Mouse (Mus musculus) hindbrain, postnatal 0 days (tissue): ENCODE measurements around the gene Ndufv3. TPM values are rescaled to one million over a fixed set of nuclear protein-coding genes. Genes with fewer than 3 reads are reported as not detected.

Experiments used
- ATAC-seq: fragments of 200-750 bp; cut with Nextera tagmentation; 2 replicates; pipeline ENCODE4 v1.8.0; 2017; ENCODE audit warnings: mild to moderate bottlenecking, moderate TSS enrichment, moderate library complexity
- DNase-seq: peaks from one replicate; pipeline ENCODE4 v3.0.0-alpha.2; 2015; ENCODE audit warnings: low spot score
- H3K27ac ChIP-seq: fragments of 300-500 bp; sonication (generic); 2 replicates; pipeline ENCODE4 v1.5.1; 2014; ENCODE audit warnings: mild to moderate bottlenecking
- H3K27me3 ChIP-seq: fragments of 300-500 bp; sonication (generic); 2 replicates; pipeline ENCODE4 v1.6.1; 2014; ENCODE audit warnings: low read length, mixed read lengths; ENCODE audit not compliant: insufficient read depth
- H3K36me3 ChIP-seq: fragments of 300-500 bp; sonication (generic); 2 replicates; pipeline ENCODE4 v1.6.1; 2014; ENCODE audit warnings: low read length, mixed read lengths; ENCODE audit not compliant: insufficient read depth
- H3K4me1 ChIP-seq: fragments of 300-500 bp; sonication (generic); 2 replicates; pipeline ENCODE4 v1.6.1; 2014; ENCODE audit warnings: antibody characterized with exemption, low read length, mixed read lengths; ENCODE audit not compliant: insufficient read depth
- H3K4me2 ChIP-seq: fragments of 300-500 bp; sonication (generic); 2 replicates; pipeline ENCODE4 v1.6.1; 2014; ENCODE audit warnings: low read depth, mild to moderate bottlenecking, low read length, moderate library complexity, mixed read lengths
- H3K4me3 ChIP-seq: fragments of 300-500 bp; sonication (generic); 2 replicates; pipeline ENCODE4 v1.5.1; 2014; ENCODE audit warnings: low read length
- H3K9ac ChIP-seq: fragments of 300-500 bp; sonication (generic); replicated peaks from 2 replicates; pipeline ENCODE4 v1.6.1; 2014; ENCODE audit warnings: mild to moderate bottlenecking, low read length, moderate library complexity, mixed read lengths
- H3K9me3 ChIP-seq: fragments of 300-500 bp; sonication (generic); 2 replicates; pipeline ENCODE4 v1.6.1; 2016; ENCODE audit warnings: low read length, mixed read lengths
- CTCF ChIP-seq: IDR thresholded peaks from 2 replicates; pipeline ENCODE4 v1.5.1; 2016; ENCODE audit warnings: antibody characterized with exemption, control low read depth, low read depth
- WGBS: fragments of 180-500 bp; shearing (Covaris S2); extraction: QIAGEN DNeasy Blood & Tissue Kit; methylation state at CpG from one replicate; pipeline ENCODE4 v1.1.7; 2014; 5-methylcytosine and 5-hydroxymethylcytosine counted together
- polyA plus RNA-seq: library from polyadenylated mRNA; unstranded; fragments of >200 nt; fragmentation: Nextera tagmentation; extraction: Ambion mirVana; gene quantifications from 2 replicates; pipeline ENCODE4 v1.2.1, GENCODE M21; 2015
- total RNA-seq: library from RNA; depleted of rRNA; stranded (reverse); fragments of >200 nt; gene quantifications from 2 replicates; pipeline ENCODE4 v1.2.3, GENCODE M21; 2014; rRNA removed

Ndufv3 gene
- total RNA-seq (226 and 267 TPM in 2 replicates), polyA plus RNA-seq (562 and 575 TPM in 2 replicates)

GRCm38 (mm10) chr17:31519946-31520838 is at the start of gene Ndufv3, which contains the start of gene Wdr4:
Gene Ndufv3 (plus strand): TSS chr17:31520115.
Gene Wdr4 (minus strand): TSS chr17:31519980.
- Histone ChIP-seq H3K4me2 (peak within 1 kb of the TSS; percentile 80), H3K9me3 (no peaks in the 10 kb centered on the region), H3K4me3 (peak within 1 kb of the TSS; percentile 81), H3K9ac (peak within 1 kb of the TSS; percentile 73), H3K36me3 (peaks cover 11% of the 10 kb centered on the region; the same call in 1 of the 2 replicates), H3K27ac (peak within 1 kb of the TSS; percentile 91), H3K27me3 (no peaks in the 10 kb centered on the region), H3K4me1 (peaks cover 4% of the 10 kb centered on the region; the same call in 1 of the 2 replicates)
- WGBS = under 1% methylated on average over 45 of the region's 45 CpGs
- peak; percentile 27 for TF ChIP-seq CTCF
- ATAC-seq = peak; percentile 97
- peak; percentile 100 for DNase-seq

- Histone ChIP-seq H3K27me3 (no peaks in the 10 kb centered on the region), H3K9me3 (no peaks in the 10 kb centered on the region), H3K9ac (no peak overlapping the region), H3K36me3 (peaks cover 34% of the 10 kb centered on the region), H3K27ac (no peak overlapping the region), H3K4me1 (no peaks in the 10 kb centered on the region), H3K4me2 (no peak overlapping the region), H3K4me3 (no peak overlapping the region)
- 27% methylated on average over 5 of the region's 5 CpGs for WGBS
- DNase-seq = peak; percentile 71
- ATAC-seq = peak; percentile 79
- TF ChIP-seq CTCF = no peak
Measured at GRCm38 (mm10) chr17:31470766-31471418, 49.0 kb upstream of the Ndufv3 start.

- Histone ChIP-seq H3K27ac (no peak overlapping the region), H3K4me1 (no peaks in the 10 kb centered on the region), H3K4me3 (no peak overlapping the region), H3K9me3 (no peaks in the 10 kb centered on the region), H3K36me3 (peaks cover 14% of the 10 kb centered on the region), H3K4me2 (no peak overlapping the region), H3K27me3 (no peaks in the 10 kb centered on the region), H3K9ac (no peak overlapping the region)
- no peak for ATAC-seq
- no peak for DNase-seq
- WGBS = 73% methylated on average over 6 of the region's 6 CpGs
- no peak for TF ChIP-seq CTCF
Measured at GRCm38 (mm10) chr17:31474388-31474787, 45.5 kb upstream of the Ndufv3 start.

GRCm38 (mm10) chr17:31478606-31479005 is 41.3 kb upstream of the Ndufv3 start:
- DNase-seq = no peak
- 76% methylated on average over 7 of the region's 7 CpGs for WGBS
- no peak overlapping the region for H3K9ac ChIP-seq
- H3K27ac ChIP-seq = no peak overlapping the region
- no peak for TF ChIP-seq CTCF
- H3K36me3 ChIP-seq = peaks cover 7% of the 10 kb centered on the region
- no peak overlapping the region for H3K4me2 ChIP-seq
- H3K4me1 ChIP-seq = no peaks in the 10 kb centered on the region
- no peaks in the 10 kb centered on the region for H3K27me3 ChIP-seq
- no peaks in the 10 kb centered on the region for H3K9me3 ChIP-seq
- no peak for ATAC-seq
- H3K4me3 ChIP-seq = no peak overlapping the region

GRCm38 (mm10) chr17:31479108-31479844 is 40.6 kb upstream of the Ndufv3 start:
- TF ChIP-seq CTCF = no peak
- Histone ChIP-seq H3K9me3 (no peaks in the 10 kb centered on the region), H3K4me1 (no peaks in the 10 kb centered on the region), H3K9ac (no peak overlapping the region), H3K4me3 (no peak overlapping the region), H3K36me3 (peaks cover 7% of the 10 kb centered on the region), H3K27me3 (no peaks in the 10 kb centered on the region), H3K4me2 (no peak overlapping the region), H3K27ac (no peak overlapping the region)
- ATAC-seq = no peak
- WGBS = 51% methylated on average over 11 of the region's 11 CpGs
- no peak for DNase-seq

GRCm38 (mm10) chr17:31486616-31487198 is 33.2 kb upstream of the Ndufv3 start:
- DNase-seq (peak; percentile 41), ATAC-seq (peak; percentile 58)
- TF ChIP-seq CTCF = no peak
- Histone ChIP-seq H3K9ac (no peak overlapping the region; the same call in 1 of the 2 replicates), H3K27me3 (no peaks in the 10 kb centered on the region), H3K4me1 (no peaks in the 10 kb centered on the region), H3K9me3 (no peaks in the 10 kb centered on the region), H3K36me3 (no peaks in the 10 kb centered on the region), H3K27ac (peak overlapping the region; percentile 62), H3K4me3 (no peak overlapping the region), H3K4me2 (no peak overlapping the region)
- WGBS = 68% methylated on average over 10 of the region's 10 CpGs
